Mouse (Mus musculus): Measurements from ENCODE around the gene Ptgis.

The Ptgis gene

DNA sequence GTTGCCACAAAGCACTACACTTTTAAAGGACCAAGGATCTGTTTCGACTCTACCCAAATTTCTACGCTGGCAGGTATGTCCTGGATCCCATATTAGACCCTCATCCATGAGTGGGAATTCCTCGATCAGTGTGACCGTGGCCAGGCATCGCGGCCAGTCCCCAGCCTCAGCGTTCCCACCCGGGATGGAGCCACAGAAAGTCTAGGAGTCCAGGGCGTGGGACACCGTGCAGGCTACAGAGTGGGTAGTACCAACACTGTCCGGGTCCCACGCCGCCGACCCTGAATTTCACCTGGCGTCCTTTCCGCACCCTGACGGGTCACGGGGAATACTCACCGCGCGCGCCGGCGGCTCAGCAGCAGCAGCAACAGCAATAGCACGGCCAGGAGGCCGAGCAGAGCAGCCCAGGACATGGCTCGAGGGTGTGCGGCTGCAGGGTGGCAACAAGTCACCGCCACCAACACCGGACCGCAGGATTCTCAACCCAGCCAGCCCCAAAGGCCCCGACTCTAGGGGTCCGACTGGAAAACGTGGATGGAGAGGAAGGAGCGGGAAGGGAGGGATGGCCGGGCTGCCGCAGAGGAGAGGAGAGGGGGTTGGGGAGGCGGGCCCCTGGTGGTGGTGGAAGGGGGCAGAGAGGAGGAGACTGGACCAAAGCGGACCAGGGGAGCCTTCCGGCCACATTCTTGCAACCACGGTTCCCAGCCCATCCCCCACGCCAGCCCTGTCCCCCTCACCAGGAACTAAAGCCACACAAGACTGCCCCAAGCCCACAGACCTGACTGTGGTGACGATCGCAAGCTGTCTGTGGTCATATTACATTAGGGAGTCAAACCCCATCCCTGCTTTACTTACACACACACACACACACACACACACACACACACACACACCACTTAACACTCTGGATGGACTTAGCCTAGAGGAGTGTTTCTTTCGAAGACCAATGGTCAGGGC, at the start of gene Ptgis:
TSS of gene Ptgis (minus strand) at position 597 of the 957 bp plus-strand sequence.
- peak in 1 of 2 experiments; percentile 38 for DNase-seq

DNA sequence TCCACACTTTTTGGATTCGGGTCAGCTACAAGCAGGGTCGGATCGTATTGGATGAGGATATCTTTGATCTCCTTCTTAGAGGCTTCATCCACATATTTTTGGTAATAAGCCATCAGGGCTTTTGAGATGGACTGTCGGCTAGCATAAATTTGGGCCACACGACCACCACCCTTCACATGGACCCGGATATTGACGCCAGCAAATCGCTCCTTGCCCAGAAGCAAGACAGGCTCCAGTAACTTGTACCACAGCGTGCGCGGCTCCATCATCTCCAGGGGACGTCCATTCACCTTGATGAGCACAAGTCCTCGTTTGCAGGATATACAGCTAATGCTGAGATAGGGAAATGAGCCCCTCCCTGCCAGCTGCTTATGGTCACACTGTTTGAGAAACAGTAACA, 41.1 kb upstream of the Ptgis start:
- peak in 1 of 2 experiments; percentile 0 for DNase-seq

DNA sequence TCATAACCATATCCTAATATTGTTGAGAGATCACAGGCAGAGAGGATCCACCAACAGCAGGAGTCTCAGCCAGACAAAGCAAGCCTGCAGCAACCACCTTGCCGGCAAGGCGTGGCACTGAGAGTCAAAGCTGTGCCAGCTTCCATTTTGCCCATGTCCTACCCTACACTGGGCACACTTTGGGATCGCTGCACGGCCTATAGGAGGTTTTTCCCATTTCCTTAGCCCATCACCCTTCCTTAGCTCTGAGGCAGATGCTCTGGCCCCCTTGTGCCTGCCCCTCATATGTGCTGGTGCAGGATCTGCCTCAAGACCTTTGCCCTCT, 40.5 kb upstream of the Ptgis start:
- DNase-seq: no peak

DNA sequence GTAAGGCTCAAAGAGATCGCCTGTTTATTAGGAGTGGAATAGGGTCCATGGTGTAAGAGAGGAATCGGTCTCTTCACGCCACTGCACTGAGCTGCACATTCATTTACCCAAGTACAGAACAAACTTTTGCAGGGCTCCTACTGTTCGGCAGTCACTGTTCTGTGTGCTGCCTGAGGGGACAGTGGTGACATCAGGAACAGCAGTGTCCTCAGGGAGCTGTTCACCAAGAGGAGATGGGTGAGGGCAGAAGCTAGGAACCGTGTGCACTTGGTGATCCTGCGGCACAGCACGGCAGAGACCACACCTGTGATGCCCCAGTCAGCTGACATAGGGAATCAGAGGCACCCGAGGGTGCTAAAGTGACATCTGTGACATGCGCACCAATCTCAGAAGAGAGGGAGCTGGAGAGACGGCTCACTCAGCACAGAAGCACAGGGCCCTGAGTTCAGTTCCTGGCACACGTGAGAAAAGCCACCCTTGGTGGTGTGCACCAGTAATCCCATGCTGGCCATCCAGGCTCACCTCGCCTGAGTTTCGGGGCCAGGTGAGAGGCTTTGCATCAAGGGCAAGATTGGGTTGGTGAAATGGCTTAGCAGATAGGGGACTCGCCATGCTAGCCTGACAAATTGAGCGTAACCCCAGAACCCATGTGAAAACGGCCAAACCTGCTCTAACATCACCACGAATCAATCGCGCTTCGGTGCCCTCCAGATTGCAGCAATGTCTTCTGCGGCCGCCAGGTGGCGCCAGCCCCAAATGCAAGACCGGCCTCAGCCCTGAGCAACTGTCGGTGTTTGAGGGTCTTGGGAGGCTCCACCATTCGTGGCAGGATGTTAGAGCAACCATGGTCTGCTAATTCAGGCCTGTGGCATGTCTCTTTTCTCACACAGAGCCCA, 39.9 kb upstream of the Ptgis start:
- peak; percentile 57 to 84 for DNase-seq

DNA sequence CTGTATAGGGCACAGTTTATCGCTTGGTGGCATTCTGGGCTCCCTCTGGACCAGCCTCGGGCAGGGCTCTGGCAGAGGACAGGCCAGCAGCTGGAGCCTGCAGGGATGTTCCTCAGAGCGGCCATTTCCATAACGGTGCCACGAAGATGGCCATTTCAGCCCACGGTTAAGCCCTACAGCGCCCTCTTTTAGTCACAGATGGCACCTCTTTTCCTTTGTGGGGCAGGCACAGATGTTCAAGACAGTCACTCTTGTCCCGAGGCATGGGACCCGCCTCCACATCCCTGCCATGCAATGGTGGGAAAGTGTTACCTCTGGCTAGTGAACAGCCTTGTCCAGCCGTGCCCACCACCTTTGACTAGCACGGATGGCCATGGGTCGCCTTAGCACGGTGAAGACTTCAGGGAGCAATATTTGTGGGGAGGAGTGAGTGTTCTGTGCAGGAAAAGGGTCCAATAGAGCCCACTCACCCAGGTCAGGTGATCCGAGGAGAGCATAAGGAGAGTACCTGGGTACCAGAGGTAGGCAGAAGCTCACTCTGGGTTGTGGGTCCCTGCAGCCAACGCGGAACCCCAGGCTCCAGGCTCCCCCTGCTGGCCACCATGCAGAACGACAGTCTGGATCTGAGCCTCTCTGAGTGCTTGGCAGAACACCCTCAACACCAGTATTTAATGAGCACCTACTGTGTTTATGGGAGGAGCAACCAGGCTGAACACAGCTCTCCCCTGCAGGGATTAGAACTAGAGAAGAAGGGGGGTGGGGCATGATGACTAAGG, 38.5 kb upstream of the Ptgis start:
- DNase-seq: peak; percentile 41 to 88

DNA sequence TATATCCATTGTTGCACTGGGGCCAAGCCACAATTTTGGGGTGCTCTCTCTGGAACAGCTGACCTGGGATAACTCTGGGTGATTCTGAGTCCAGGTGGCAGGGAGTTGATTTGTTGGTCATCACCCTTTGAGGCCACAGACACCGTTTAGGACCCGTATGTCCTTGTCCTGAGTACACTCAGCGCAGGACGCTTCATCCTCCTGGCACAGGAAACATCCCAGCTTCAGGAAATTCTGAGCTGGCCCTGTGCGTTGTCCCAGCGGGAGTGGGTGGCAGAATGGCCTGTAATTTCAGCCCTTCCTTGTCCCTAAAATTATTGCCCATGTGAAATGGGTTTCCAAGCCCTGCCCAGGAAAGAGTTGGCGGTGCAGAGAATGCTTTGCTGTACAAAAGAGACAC, 37.6 kb upstream of the Ptgis start:
- DNase-seq: peak in 1 of 2 experiments; percentile 8

DNA sequence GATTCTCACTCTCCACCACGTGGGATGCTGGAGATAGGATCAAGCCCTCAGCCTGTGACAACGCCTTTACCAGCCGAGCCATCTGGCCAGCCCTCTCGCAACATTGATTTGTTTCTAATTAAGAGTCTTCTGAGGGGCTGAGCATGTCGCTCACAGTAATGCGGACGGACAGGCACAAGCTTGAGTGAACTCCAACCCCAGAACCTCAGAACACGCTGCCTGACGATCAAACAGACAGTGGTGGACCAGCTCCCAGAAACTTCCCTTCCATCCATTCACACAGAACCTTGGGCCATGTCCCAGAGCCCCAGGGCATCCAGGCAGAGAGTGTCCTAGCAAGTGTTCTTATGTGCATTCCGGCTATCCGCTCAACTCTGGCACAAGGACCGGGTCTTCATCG, 36.6 kb upstream of the Ptgis start:
- DNase-seq: peak in 1 of 2 experiments; percentile 0

DNA sequence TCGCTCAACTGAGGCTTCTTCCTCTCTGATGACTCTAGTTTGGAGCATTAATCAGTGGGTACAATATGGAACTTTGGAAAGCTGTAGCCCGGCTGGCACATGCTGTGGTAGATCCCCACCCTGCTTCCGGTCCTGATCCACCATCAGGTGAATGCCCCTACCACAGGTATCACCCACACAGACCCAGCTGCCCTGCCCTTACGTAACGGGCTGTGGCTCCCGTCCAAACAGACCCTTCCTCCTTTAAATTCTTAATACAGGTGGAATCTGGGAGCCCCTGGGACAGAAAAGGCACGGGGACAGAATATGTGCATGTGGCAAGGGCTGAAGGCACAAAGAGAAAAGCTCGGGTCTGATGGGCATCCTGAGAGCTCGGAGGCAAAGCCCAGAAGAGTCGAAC, 35.5 kb upstream of the Ptgis start:
- peak in 1 of 2 experiments; percentile 0 for DNase-seq

DNA sequence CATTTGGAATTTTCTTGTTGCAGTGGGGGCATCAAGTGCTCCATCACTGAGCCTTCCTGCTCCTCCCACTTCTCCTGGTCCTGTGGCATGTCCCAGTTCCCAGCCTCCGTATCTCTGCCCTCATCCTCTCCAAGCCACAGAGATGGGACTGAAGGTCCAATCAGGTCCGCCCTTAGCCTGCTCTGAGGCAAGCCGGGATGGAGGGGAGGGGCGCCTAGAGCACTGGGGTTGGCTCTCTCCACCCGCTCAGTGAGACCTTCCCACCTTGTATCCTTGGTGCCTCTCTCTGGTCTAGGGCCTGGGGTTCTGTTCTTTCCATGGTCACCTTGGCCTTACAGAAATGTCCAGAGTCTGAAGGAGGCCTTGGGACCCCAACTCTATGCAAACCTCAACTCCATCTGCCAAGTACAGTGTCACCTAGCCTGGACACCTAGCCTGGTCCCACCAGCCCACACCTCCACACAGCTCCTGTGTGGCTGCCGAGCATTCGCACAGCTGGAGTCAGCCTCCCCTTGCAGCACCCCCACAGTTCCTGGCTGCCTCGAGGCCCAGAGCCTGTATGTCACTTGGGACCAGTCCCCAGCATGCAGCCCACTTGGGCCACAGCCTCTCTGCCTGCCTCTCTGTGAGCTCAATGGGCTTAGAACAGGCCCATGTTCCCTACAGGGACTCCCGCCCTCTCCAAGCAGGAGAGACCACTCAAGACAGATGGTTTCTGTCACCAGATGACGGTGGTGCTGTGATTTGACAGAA, 34.5 kb upstream of the Ptgis start:
- peak in 1 of 2 experiments; percentile 0 for DNase-seq

DNA sequence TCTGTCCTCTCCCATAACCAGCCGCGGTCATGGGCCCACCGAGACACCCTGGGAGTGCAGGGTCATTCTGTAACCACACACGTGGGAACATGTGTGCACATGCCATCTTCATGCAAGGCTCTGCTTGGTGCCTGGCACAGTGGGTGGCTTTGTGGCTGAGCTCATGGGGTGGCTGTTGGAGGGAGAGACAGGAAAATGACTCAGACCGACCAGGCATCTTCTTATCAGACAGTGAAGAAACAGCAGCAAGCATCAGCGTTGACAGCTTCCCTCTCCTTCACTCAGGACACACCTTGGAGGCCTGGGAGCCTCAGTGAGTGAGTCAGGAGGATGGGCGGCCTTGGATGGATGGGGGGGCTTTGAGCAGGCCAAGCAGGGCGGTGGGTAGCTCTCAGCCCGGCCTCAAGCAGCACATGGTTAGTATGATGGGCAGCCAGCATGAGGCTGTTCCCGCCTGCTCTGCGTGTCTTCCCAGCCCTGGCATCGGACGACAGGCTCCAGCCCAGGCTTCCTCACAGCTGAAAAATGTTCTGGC, 32.9 kb upstream of the Ptgis start:
- peak in 1 of 2 experiments; percentile 0 for DNase-seq

DNA sequence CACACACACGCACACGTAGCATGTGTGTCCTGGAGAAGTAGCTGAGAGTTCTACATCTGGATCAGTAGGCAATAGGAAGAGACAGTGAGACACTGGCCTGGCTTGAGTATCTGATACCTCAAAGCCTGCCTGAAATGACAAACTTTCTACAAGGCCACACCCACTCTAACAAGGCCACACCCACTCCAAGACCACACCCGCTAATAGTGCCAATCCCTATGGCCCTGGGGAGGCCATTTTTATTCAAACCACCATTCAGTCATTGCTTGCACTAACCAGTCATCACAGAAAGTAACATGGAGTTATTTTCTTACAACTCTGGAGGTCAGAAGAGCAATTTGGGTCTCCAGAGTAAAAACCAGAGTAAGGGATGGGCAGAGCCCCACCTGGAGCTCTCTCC, 32.3 kb upstream of the Ptgis start:
- DNase-seq: no peak

DNA sequence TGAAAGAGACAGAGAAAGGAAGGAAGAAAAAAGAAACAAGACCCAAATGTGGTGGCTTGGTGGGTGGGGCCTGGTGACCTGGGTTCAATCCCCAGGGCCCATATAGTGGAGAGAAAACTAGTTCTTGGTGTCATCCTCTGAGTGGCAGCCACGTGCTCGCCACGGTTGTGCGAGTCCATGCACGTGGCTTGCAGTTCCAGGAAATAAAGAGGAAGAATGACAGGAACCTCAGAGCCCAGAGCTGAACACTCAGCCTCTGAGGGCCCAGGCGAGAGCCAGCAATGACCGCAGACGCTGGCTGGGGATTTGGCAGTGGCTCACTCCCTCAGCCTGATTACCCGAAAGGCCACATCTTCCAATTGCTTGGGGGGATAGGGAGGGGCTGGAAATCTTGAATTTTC, 30.7 kb upstream of the Ptgis start:
- peak in 1 of 2 experiments; percentile 5 for DNase-seq

DNA sequence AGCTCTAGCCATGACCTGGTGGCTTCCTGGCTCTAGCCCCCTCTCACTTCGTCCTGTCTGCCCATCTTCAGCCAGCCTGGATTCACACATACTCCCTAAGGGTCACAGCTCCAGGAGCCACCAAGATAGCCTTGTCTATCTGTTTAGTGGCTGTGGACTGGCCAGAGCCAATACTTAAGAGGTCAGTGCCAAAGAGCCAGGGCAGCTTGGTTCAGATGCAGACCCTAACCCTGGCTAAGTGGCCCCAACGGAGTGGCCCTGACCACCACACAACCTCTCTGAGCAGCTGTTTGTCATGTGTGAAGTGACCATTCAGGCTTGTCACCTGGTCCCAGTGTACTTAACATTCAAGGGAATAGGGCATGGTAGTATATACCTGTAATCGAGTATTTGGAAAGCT, 30.1 kb upstream of the Ptgis start:
- DNase-seq: peak in 1 of 2 experiments; percentile 0

DNA sequence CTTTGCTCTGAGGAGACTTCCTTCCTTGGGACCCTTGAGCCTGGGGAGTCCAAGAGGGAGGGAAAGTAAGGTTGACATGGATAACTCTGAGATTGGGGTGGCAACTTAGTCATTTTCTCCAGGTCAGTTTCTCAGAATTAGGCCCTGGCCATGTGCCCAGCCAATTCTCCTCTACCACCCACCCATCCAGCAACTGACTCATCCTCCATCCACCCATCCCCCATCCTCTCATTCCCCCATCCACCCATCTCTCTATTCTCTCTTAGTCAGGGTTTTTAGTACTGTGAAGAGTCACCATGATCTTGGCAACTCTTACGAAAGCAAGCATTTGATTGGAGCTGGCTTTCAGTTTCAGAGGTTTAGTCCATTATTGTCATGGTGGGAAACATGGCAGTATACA, 28.3 kb upstream of the Ptgis start:
- peak in 1 of 2 experiments; percentile 0 for DNase-seq

DNA sequence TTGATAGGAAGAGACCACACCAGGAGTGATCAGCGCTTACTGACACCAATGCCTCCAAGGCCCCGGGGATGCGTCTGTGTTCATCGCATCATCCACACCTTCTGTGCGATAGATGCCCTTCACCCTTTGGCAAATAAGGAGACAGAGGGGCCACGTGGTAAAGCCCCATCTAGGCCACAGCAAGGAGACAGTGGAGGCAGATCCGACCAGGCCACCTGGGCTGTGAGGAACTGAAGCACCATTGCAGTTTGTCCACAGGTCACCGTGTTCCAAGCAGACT, 27.9 kb upstream of the Ptgis start:
- DNase-seq: peak in 1 of 2 experiments; percentile 0

DNA sequence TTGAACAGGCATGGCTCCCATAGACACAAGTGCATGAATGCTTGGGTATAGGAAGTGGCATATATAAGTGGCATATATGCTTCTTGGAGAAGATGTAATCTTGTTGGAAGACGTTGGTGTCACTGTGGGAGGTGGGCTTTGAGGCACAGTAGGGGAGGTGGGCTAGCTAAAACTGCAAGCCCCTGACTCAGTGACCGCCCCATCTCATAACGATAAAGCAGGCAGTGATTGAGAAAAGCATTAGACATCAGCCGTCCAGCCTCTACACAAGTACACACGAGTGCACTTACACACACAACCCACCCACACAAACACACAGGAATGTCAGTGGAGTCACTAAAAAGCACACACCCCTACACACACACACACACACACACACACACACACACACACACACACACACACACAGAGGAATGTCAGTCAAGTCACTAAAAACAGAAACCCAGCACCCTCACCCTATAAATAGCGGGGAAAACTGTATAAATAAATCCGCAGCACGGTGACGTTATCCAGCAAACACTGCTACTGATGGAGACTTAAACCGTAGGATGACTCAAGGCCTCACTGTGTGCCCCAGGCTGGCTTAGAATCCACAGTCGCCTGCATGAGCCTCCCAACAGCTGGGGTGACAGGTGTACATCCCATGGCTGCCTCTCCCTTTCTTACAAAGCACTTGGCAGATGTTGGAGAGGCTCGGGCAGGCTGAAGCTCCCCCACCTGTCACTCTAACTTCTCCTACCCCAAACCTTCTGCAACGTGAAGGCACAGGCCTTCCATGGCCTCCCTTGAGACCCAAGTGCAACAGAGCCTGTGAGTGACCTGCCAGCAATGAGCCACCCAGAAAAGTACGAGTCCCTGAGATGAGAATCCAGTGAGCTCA, 27.4 kb upstream of the Ptgis start:
- peak in 1 of 2 experiments; percentile 0 for DNase-seq

DNA sequence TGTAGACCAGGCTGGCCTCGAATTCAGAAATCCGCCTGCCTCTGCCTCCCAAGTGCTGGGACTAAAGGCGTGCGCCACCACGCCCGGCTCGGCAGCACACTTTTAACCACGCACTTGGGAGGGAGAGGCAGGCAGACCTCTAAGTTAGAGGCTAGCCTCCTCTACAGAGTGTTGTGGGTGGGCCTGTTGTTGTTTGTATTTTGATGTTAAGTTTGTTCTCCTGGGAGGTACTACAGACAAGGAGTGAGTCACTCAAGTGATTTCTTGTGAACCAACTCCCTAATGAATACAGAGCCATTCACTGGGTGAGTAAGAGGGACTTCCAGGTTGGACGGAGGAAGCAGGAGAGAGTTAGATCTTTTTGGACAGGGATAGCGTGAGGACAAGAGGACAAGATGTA, 25.8 kb upstream of the Ptgis start:
- DNase-seq: peak in 1 of 2 experiments; percentile 0

DNA sequence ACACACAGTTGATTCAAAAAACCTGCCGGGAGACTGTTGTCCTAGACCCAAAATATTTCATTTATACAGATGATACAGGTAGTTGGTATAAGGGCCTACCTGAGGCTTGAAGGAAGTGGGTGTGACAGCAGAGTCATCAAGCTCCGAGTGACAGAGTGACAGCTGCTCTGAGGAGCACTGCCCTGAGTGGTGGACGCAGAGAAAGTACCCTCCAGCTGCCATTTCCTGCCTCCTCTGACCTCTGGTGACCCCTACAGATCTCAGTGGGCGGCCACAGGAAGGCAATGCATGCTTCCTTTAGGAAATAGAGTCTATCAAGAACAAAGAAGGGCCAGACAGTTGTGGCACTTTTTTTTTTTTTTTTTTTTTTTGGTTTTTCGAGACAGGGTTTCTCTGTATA, 25.4 kb upstream of the Ptgis start:
- DNase-seq: peak; percentile 27 to 35

DNA sequence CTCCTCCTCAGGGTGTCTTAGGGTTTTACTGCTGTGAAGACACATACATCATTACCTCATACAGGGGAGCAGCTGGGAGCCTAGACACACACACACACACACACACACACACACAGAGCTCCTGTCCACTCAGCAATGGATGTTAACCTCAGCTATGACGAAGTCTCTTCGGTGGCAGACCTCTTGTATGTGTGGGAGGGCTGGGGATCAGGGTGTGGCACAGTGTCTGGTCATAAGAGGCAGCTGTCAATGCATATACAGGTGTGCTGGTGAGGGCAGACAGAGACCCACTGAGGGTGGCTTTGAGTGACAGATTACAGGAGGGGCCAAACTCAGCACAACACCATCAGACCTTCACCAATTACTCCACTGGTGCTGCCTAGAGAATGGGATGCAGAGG, 24.6 kb upstream of the Ptgis start:
- DNase-seq: no peak

DNA sequence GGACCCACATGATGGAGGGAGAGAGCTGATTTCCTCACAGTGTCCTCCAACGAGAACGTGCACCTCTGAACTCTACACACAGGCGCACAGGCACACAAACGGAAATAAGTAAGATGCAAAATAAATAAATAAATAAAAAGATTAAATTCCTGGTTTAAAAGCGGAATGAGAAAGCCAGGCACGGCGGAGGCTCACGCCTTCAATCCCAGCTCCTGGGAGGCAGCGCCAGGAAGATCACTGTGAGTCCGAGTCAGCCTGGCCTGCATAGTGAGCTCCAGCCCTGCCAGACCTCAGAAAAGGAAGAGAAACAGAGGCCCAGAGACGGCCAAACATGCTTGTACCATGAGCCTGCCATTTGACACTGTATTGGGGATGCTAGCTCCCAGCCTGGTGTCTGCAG, 23.5 kb upstream of the Ptgis start:
- no peak for DNase-seq
